Mouse (Mus musculus) olfactory bulb, adult 2 months (tissue): ENCODE results near the gene Galntl6.

Experiments used
- CTCF ChIP-seq: fragments of 200-500 bp; IDR thresholded peaks from 2 replicates; pipeline ENCODE4 v1.5.1; 2012; ENCODE audit warnings: low read depth, mild to moderate bottlenecking, low read length, moderate library complexity; ENCODE audit not compliant: insufficient read depth
- POLR2A ChIP-seq: fragments of 200-500 bp; IDR thresholded peaks from 2 replicates; pipeline ENCODE4 v1.6.1; 2012; ENCODE audit warnings: mild to moderate bottlenecking, low read depth, low read length, moderate library complexity; ENCODE audit not compliant: insufficient read depth

DNA sequence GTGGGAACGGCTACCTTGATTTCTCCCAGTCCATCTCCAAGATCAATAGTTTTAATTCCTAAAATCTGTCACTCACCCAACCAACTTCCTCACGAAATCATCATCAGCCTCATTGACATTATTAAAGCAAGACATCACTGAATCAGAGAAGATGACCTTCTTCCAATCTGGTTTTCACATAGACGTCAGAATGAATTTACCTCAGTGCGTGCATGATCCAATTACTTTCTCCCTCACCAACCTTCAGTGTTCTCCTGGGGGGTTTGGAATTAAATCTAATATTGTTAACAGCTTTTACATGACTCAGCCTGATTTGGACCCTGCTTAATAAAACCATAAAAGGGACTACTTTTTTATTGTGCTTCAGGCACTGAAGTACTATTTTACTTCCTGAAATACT, 307.7 kb downstream of the Galntl6 start:
- TF ChIP-seq POLR2A (no peak), CTCF (no peak)
